Mouse (Mus musculus): ENCODE measurements around the gene Ankrd9. TPM values are rescaled to one million over a fixed set of nuclear protein-coding genes. Genes with fewer than 3 reads are reported as not detected.

The Ankrd9 gene
- total and polyA plus RNA-seq, 2 experiments from 2014 or later, result 7.6 to 10.2 TPM

DNA sequence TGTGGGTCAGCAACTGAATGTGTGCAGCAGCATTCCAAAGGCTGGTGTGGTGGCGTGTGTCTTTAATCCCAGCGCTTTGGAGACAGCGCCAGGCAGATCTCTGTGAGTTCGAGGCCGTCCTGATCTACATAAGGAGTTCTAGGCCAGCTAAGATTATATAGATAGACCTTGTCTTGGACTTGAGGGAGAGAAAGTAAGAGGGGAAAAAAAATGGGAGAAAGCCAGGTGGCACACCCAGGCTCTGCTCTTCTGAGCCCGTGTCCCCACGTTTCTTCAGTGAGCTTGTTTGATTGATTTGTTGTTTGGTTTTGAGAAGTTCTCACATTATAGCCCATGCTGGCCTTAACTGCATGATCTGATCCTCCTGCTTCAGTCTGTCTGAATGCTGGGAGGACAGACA lies 11.7 kb upstream of the Ankrd9 start:
- Histone ChIP-seq H3K36me3 (ENCODE audit: insufficient read depth) (no peaks in the 10 kb centered on the region), H3K4me2 (ENCODE audit: low read depth) (no peak overlapping the region), H3K9ac (no peak overlapping the region), H3K4me3 (ENCODE audit: low read depth, low read length) (no peak overlapping the region), H3K27ac (ENCODE audit: low read depth, low read length) (no peak overlapping the region), H3K4me1 (ENCODE audit: insufficient read depth) (no peaks in the 10 kb centered on the region), H3K27me3 (ENCODE audit: insufficient read depth, low read length) (no peaks in the 10 kb centered on the region), H3K9me3 (ENCODE audit: low read length) (no peaks in the 10 kb centered on the region)
- ATAC-seq (no peak), DNase-seq (no peak)
- no peak for TF ChIP-seq CTCF (IDR thresholded peaks at IDR 0.05; ENCODE audit: low read depth)
- WGBS, result 93% methylated on average over 7 of the region's 7 CpGs

DNA sequence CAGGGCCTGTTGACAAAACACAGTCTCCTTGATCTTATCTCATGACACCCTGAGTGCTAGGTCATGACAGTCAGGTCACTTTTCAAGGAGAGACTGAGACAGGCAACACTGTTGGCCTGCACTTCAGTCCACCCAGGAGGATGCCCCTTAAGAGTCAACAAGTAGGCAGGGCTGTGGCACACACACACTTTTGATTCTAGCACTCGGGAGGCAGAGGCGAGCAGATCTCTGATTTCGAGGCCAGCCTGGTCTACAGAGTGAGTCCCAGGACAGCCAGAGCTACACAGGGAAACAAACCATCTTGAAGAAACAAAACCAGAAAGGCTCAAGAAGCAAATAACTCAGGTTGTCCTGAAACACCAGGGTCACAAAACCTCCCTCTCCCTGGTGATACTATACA lies 10.6 kb upstream of the Ankrd9 start:
- DNase-seq (no peak), ATAC-seq (no peak)
- TF ChIP-seq CTCF (IDR thresholded peaks at IDR 0.05; ENCODE audit: low read depth), result no peak
- Histone ChIP-seq H3K9me3 (ENCODE audit: low read length) (no peaks in the 10 kb centered on the region), H3K4me2 (ENCODE audit: low read depth) (no peak overlapping the region), H3K36me3 (ENCODE audit: insufficient read depth) (no peaks in the 10 kb centered on the region), H3K27ac (ENCODE audit: low read depth, low read length) (no peak overlapping the region), H3K4me3 (ENCODE audit: low read depth, low read length) (no peak overlapping the region), H3K4me1 (ENCODE audit: insufficient read depth) (no peaks in the 10 kb centered on the region), H3K27me3 (ENCODE audit: insufficient read depth, low read length) (no peaks in the 10 kb centered on the region), H3K9ac (no peak overlapping the region)
- WGBS, result 91% methylated on average over 3 of the region's 3 CpGs

DNA sequence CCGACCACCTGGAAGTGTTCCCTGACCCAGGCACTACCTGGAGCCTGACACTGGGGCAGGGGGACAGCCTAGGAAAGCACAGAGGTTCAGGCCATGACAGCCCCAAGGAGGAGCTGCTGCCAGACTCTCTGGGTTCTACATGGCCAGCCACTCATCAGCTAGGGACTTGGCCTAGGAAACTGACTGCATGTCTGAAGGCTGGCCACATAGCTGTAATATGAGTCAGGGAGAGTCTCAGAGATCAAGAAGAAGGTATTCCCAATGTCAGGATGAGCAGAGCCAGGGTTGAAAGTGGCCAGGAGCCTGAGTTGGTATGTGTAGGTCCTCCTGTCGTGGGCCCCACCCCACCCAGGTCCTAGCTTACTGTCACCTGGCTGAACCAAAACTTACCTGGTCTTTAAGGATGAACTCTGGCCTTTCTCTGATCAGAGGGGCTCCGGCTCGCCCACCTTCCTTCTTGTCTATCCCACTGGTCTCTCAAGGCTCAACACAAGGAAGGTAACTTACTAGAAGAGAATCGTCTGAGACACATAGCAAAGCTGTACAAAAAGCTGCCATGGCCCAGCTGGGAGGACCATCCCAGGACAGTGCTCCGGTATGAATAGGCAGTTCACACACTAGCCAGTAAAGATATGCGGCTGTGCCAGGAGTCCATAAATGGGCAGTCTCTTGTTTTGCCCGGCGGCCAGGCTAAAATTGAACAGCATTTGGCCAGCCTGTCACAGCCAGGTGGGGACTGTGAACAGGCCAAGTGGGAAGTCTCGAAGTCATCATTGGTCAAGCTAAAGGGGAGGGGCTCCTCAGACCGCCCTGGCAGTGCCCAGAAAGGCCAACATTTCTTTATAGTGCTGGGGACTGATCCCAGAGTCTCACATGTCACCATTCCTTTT lies 7.9 kb upstream of the Ankrd9 start:
- Histone ChIP-seq H3K27me3 (ENCODE audit: insufficient read depth, low read length) (no peaks in the 10 kb centered on the region), H3K4me1 (ENCODE audit: insufficient read depth) (no peaks in the 10 kb centered on the region), H3K4me3 (ENCODE audit: low read depth, low read length) (no peak overlapping the region), H3K9me3 (ENCODE audit: low read length) (no peaks in the 10 kb centered on the region), H3K9ac (no peak overlapping the region), H3K4me2 (ENCODE audit: low read depth) (no peak overlapping the region), H3K36me3 (ENCODE audit: insufficient read depth) (no peaks in the 10 kb centered on the region), H3K27ac (ENCODE audit: low read depth, low read length) (no peak overlapping the region)
- 81% methylated on average over 11 of the region's 11 CpGs for WGBS
- DNase-seq (no peak), ATAC-seq (no peak)
- no peak for TF ChIP-seq CTCF (IDR thresholded peaks at IDR 0.05; ENCODE audit: low read depth)

DNA sequence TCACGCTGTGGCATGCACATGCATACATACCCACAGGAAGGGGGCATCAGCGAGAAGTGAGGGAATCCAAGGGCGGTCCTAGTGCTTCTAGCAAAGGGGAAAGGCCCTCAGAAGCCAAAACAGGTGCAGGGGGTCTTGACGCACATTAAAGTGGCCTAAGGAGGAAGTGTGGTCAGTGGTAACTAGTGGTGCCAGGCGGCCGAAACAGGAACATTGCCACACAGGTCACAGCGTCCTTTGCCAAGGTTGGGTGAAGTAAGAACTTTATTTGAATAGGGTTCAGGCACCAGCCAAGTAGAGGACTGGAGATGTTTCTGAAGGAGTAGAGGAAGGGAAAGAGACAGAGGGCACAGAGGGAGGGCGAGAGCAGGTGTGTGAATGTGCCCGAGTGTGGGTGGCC lies 6.3 kb upstream of the Ankrd9 start:
- no peaks in the 10 kb centered on the region for H3K4me1 ChIP-seq (ENCODE audit: insufficient read depth)
- ATAC-seq, result no peak
- no peak for DNase-seq
- no peak overlapping the region for H3K4me2 ChIP-seq (ENCODE audit: low read depth)
- 83% methylated on average over 9 of the region's 9 CpGs for WGBS
- no peak overlapping the region for H3K4me3 ChIP-seq (ENCODE audit: low read depth, low read length)
- H3K27me3 ChIP-seq (ENCODE audit: insufficient read depth, low read length), result no peaks in the 10 kb centered on the region
- TF ChIP-seq CTCF (IDR thresholded peaks at IDR 0.05; ENCODE audit: low read depth), result no peak
- no peak overlapping the region for H3K27ac ChIP-seq (ENCODE audit: low read depth, low read length)
- H3K9ac ChIP-seq, result no peak overlapping the region
- H3K36me3 ChIP-seq (ENCODE audit: insufficient read depth), result no peaks in the 10 kb centered on the region
- no peaks in the 10 kb centered on the region for H3K9me3 ChIP-seq (ENCODE audit: low read length)

DNA sequence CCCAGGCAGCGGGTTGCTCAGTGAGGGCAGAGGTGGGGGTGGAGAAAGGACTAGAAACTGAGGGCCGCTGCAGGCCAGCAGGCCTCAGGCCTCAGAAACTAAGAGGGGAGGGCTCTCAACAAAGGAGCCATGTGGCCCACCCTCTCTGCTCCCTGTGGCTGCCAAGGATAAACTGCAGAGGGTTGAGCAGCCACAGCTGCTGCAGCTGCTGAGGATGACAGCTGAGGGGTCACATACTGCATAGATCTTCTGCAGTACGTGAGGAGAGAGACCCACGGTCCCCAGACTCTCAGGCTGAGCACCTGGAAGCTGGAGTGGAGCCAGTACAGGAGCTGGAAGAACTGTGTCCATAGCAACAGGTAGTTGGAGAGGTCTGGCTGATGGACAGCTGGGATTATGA lies 5.8 kb upstream of the Ankrd9 start:
- Histone ChIP-seq H3K27me3 (ENCODE audit: insufficient read depth, low read length) (no peaks in the 10 kb centered on the region), H3K4me2 (ENCODE audit: low read depth) (no peak overlapping the region), H3K9ac (no peak overlapping the region), H3K4me1 (ENCODE audit: insufficient read depth) (no peaks in the 10 kb centered on the region), H3K27ac (ENCODE audit: low read depth, low read length) (no peak overlapping the region), H3K4me3 (ENCODE audit: low read depth, low read length) (no peak overlapping the region), H3K9me3 (ENCODE audit: low read length) (no peaks in the 10 kb centered on the region), H3K36me3 (ENCODE audit: insufficient read depth) (no peaks in the 10 kb centered on the region)
- no peak for DNase-seq
- ATAC-seq, result no peak
- WGBS, result 82% methylated on average over 4 of the region's 4 CpGs
- TF ChIP-seq CTCF (IDR thresholded peaks at IDR 0.05; ENCODE audit: low read depth), result no peak

DNA sequence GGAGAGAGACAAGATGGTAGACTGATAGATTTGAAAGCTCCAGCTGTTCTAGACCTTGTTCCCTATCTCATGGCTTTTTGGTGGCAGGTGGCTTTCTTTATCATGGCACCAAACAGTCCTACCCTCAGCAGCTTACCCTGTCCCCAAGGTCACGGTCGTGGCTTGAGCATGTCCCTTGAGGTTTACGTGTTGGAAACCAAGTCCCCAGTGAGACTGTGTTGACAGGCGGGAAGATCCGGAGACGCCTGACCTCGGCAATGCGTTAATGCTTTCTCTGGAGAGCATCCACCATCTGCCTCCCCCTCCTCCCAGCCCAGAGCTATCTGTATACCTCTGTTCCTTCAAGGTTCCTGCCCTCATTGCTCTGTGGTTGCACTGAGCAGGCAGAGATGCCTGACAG lies 4.9 kb upstream of the Ankrd9 start:
- WGBS, result 84% methylated on average over 8 of the region's 8 CpGs
- no peaks in the 10 kb centered on the region for H3K36me3 ChIP-seq (ENCODE audit: insufficient read depth)
- H3K27ac ChIP-seq (ENCODE audit: low read depth, low read length), result no peak overlapping the region
- no peak for DNase-seq
- no peaks in the 10 kb centered on the region for H3K27me3 ChIP-seq (ENCODE audit: insufficient read depth, low read length)
- no peak for TF ChIP-seq CTCF (IDR thresholded peaks at IDR 0.05; ENCODE audit: low read depth)
- H3K4me1 ChIP-seq (ENCODE audit: insufficient read depth), result no peaks in the 10 kb centered on the region
- no peak overlapping the region for H3K9ac ChIP-seq
- no peak overlapping the region for H3K4me3 ChIP-seq (ENCODE audit: low read depth, low read length)
- no peaks in the 10 kb centered on the region for H3K9me3 ChIP-seq (ENCODE audit: low read length)
- ATAC-seq, result no peak
- no peak overlapping the region for H3K4me2 ChIP-seq (ENCODE audit: low read depth)

DNA sequence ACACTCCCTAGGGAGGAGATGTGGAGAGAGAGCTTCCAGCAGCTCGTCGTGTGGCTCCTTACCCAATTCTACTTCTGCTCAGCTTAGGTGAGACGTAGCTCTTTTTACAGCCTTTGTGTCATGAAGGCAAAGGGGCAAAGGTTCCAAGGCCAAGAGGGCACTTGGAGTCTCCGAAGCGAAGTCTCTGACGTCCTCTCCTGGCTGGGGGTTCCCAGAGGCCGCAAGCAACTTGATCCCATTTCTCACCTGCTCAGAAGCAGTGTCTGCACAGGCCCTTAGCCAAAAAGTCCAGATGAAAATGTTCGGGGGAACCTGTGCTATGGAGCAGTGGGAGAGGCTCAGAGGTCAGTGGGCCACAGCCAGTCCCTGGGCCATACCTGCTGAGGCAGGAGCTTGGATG lies 4.2 kb upstream of the Ankrd9 start:
- H3K4me1 ChIP-seq (ENCODE audit: insufficient read depth), result no peaks in the 10 kb centered on the region
- TF ChIP-seq CTCF (IDR thresholded peaks at IDR 0.05; ENCODE audit: low read depth), result no peak
- WGBS, result 84% methylated on average over 8 of the region's 8 CpGs
- ATAC-seq, result no peak
- H3K27ac ChIP-seq (ENCODE audit: low read depth, low read length), result no peak overlapping the region
- H3K9me3 ChIP-seq (ENCODE audit: low read length), result no peaks in the 10 kb centered on the region
- no peak for DNase-seq
- no peaks in the 10 kb centered on the region for H3K27me3 ChIP-seq (ENCODE audit: insufficient read depth, low read length)
- H3K4me3 ChIP-seq (ENCODE audit: low read depth, low read length), result no peak overlapping the region
- H3K9ac ChIP-seq, result no peak overlapping the region
- H3K4me2 ChIP-seq (ENCODE audit: low read depth), result no peak overlapping the region
- H3K36me3 ChIP-seq (ENCODE audit: insufficient read depth), result no peaks in the 10 kb centered on the region
